Mouse (Mus musculus): ENCODE data around the gene Nat8l. TPM values are rescaled to one million over a fixed set of nuclear protein-coding genes. Genes with fewer than 3 reads are reported as not detected.

Nat8l gene
- not detected for polyA plus RNA-seq (2017; shearing (Covaris generic))

DNA sequence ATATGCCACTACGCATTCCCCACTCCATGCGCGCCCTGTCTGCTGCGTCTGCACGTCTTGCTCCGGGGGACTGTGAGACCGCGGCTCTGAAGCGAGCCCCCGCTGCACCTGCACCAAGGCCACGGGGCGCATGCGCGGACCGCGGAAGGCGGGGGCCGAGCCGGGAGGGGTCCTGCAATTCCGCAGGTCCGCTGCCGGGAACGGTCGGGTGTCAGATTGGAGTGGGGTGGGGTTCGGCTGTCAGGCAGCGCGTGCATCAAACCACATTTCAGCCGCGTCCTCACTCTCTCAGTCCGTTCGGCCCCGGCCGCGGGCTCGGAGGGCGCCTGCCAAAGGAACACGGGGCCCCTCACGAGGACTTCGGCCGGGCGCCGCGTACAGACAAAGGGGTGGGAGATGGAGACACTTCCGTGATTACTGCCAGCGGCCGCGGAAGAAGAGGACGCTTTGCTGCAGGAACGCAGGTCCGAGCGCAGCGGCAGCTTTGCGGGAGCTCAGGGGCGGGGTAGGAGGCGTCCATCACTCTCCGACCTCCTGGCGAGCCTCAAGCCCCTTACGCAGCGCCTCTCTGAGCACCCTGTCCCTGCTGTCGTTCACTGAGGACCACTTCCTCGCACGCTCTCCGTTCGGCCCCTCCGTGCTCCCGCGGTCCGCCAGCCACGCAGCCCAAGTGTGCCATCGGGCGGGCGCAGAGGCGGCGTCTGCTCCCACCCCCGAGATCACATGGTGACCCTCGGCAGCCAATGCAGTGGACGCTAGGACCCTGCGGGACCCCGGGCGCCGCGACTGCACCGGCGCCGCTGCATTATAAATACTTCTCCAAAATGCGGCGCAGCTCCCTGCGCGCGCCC is at the start of gene Nat8l:
Nat8l (plus strand) TSS at position 142 of the 851 bp plus-strand sequence.

GRCm38 (mm10) chr5:33983309-33984121 is 12.3 kb upstream of the Nat8l start, which contains the start of gene Gm1673:
Gm1673 (plus strand) TSS chr5:33983433.

Other genes starting within 250 kb of the Nat8l start
- gene Letm1, start 213.2 kb upstream of the Nat8l start, polyA plus RNA-seq (2017; shearing (Covaris generic)), result 16.0 TPM
- gene Nsd2, start 175.3 kb upstream of the Nat8l start, polyA plus RNA-seq (2017; shearing (Covaris generic)), result 8.1 TPM
- gene Nelfa, start 59.6 kb upstream of the Nat8l start, polyA plus RNA-seq (2017; shearing (Covaris generic)), result 52.9 TPM
- gene Gm1673, start 12.6 kb upstream of the Nat8l start, polyA plus RNA-seq (2017; shearing (Covaris generic)), result not detected
- 0.98 TPM for gene Poln, start 173.5 kb downstream of the Nat8l start, polyA plus RNA-seq (2017; shearing (Covaris generic))
- 85.4 TPM for gene Haus3, start 173.5 kb downstream of the Nat8l start, polyA plus RNA-seq (2017; shearing (Covaris generic))
- gene Mxd4, start 191.7 kb downstream of the Nat8l start, polyA plus RNA-seq (2017; shearing (Covaris generic)), result 41.2 TPM